Mouse (Mus musculus): ENCODE measurements around the gene Tmeff2.

DNA sequence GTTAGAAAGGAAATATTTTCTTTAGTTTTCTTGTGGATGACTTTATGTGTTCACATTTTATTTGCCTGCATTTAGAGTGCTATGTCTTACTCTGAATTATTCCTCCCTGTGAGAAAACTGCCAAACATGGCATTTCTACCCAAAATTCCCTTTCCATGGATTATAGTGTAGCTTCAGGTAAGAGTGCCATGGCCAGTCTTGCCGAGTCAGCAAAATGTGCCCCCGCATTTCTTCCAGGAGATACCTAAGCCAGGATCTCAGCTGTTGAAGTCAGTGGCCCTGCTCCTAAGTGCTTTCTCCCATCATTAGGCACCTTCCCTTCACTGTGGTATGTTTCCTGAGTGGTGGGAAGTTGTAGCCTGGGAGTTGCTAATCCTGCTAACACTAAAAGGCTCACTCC, 168.8 kb downstream of the Tmeff2 start:
- TF ChIP-seq GATA1 (IDR thresholded peaks at IDR 0.05; ENCODE audit: borderline replicate concordance, low read length), result no peak
- no peak for TF ChIP-seq FLI1 (IDR thresholded peaks at IDR 0.05; ENCODE audit: low read length)
